Mouse (Mus musculus): Measurements from ENCODE around the gene Hypk.

Hypk gene

GRCm38 (mm10) chr2:121452990-121453389 lies at the start of gene Hypk:
Gene Hypk, plus strand, starts transcription at chr2:121453290.
- no peak for DNase-seq

- DNase-seq: no peak
Measured at GRCm38 (mm10) chr2:121403296-121403695, 49.8 kb upstream of the Hypk start.

- DNase-seq: peak; percentile 26
Measured at GRCm38 (mm10) chr2:121408160-121408559, 44.9 kb upstream of the Hypk start.

GRCm38 (mm10) chr2:121412843-121413386 lies 40.2 kb upstream of the Hypk start:
- no peak for DNase-seq

GRCm38 (mm10) chr2:121413387-121414042 lies 39.6 kb upstream of the Hypk start, which contains the start of the genes Pdia3 and Catsper2:
Gene Pdia3, plus strand, starts transcription at chr2:121413775.
Gene Catsper2, minus strand, starts transcription at chr2:121413792.
- peak; percentile 99 for DNase-seq

- peak; percentile 62 for DNase-seq
Measured at GRCm38 (mm10) chr2:121414139-121414685, 38.9 kb upstream of the Hypk start.

- no peak for DNase-seq
Measured at GRCm38 (mm10) chr2:121415103-121415502, 38.0 kb upstream of the Hypk start.

GRCm38 (mm10) chr2:121415591-121415990 lies 37.5 kb upstream of the Hypk start:
- DNase-seq: no peak

GRCm38 (mm10) chr2:121416356-121416755 lies 36.7 kb upstream of the Hypk start:
- no peak for DNase-seq

- no peak for DNase-seq
Measured at GRCm38 (mm10) chr2:121418476-121418875, 34.6 kb upstream of the Hypk start.

- DNase-seq: no peak
Measured at GRCm38 (mm10) chr2:121423166-121423565, 29.9 kb upstream of the Hypk start.

GRCm38 (mm10) chr2:121425890-121426289 lies 27.2 kb upstream of the Hypk start:
- no peak for DNase-seq

GRCm38 (mm10) chr2:121434854-121435253 lies 18.2 kb upstream of the Hypk start:
- DNase-seq: peak; percentile 49

- no peak for DNase-seq
Measured at GRCm38 (mm10) chr2:121439746-121440145, 13.3 kb upstream of the Hypk start.

GRCm38 (mm10) chr2:121440834-121441605 lies 12.1 kb upstream of the Hypk start:
- no peak for DNase-seq

GRCm38 (mm10) chr2:121441800-121442199 lies 11.3 kb upstream of the Hypk start:
- DNase-seq: no peak

- peak; percentile 67 for DNase-seq
Measured at GRCm38 (mm10) chr2:121442259-121443067, 10.6 kb upstream of the Hypk start.

- no peak for DNase-seq
Measured at GRCm38 (mm10) chr2:121443068-121443349, 10.1 kb upstream of the Hypk start.

- DNase-seq: no peak
Measured at GRCm38 (mm10) chr2:121444178-121444577, 8.9 kb upstream of the Hypk start, which contains the start of gene Ell3. Gene Ell3, minus strand, starts transcription at chr2:121444278.

GRCm38 (mm10) chr2:121445117-121445516 lies 8.0 kb upstream of the Hypk start:
- no peak for DNase-seq

GRCm38 (mm10) chr2:121446506-121446905 lies 6.6 kb upstream of the Hypk start:
- no peak for DNase-seq

GRCm38 (mm10) chr2:121447006-121447405 lies 6.1 kb upstream of the Hypk start:
- no peak for DNase-seq

GRCm38 (mm10) chr2:121448136-121448535 lies 5.0 kb upstream of the Hypk start:
- DNase-seq: peak; percentile 68

Data from embryo, embryonic 11 days (tissue).